Mouse (Mus musculus): ENCODE data around the gene Tap2. TPM values are rescaled to one million over a fixed set of nuclear protein-coding genes. Genes with fewer than 3 reads are reported as not detected.

The Tap2 gene
- polyA plus RNA-seq, 1 experiment = 54.8 TPM

GRCm38 (mm10) chr17:34256501-34256900, 53.2 kb downstream of the Tap2 start:
- TF ChIP-seq CTCF (IDR thresholded peaks at IDR 0.05; ENCODE audit: control insufficient read depth, insufficient read depth, low read length) = no peak
- TF ChIP-seq POLR2A (IDR thresholded peaks at IDR 0.05; ENCODE audit: borderline replicate concordance, control insufficient read depth, low read depth, low read length) = no peak
- H3K4me1 ChIP-seq (ENCODE audit: control insufficient read depth, insufficient read depth, low read length) = no peaks in the 10 kb centered on the region; the same call in 1 of the 2 replicates
- no peak overlapping the region for H3K4me3 ChIP-seq (replicated peaks; ENCODE audit: control insufficient read depth, low read depth, low read length)
- no peak overlapping the region for H3K27ac ChIP-seq (ENCODE audit: control insufficient read depth, insufficient read depth, low read depth, low read length, poor library complexity)
- 70% methylated on average over 5 of the region's 5 CpGs for WGBS

- WGBS = 54% methylated on average over 11 of the region's 11 CpGs
- Histone ChIP-seq H3K4me3 (replicated peaks; ENCODE audit: control insufficient read depth, low read depth, low read length) (no peak within 1 kb of the TSS), H3K27ac (ENCODE audit: control insufficient read depth, insufficient read depth, low read depth, low read length, poor library complexity) (peak within 1 kb of the TSS; percentile 18; the same call in 1 of the 2 replicates), H3K4me1 (ENCODE audit: control insufficient read depth, insufficient read depth, low read length) (no peaks in the 10 kb centered on the region; the same call in 1 of the 2 replicates)
- TF ChIP-seq CTCF (IDR thresholded peaks at IDR 0.05; ENCODE audit: control insufficient read depth, insufficient read depth, low read length) (no peak), POLR2A (IDR thresholded peaks at IDR 0.05; ENCODE audit: borderline replicate concordance, control insufficient read depth, low read depth, low read length) (no peak)
Measured at GRCm38 (mm10) chr17:34257594-34258375, 54.5 kb downstream of the Tap2 start, which contains the start of gene H2-Ab1. TSS of gene H2-Ab1 (plus strand) at chr17:34257689.

- no peak for TF ChIP-seq CTCF (IDR thresholded peaks at IDR 0.05; ENCODE audit: control insufficient read depth, insufficient read depth, low read length)
- TF ChIP-seq POLR2A (IDR thresholded peaks at IDR 0.05; ENCODE audit: borderline replicate concordance, control insufficient read depth, low read depth, low read length) = no peak
- H3K4me3 ChIP-seq (replicated peaks; ENCODE audit: control insufficient read depth, low read depth, low read length) = no peak overlapping the region
- WGBS = 45% methylated on average over 5 of the region's 5 CpGs
- H3K27ac ChIP-seq (ENCODE audit: control insufficient read depth, insufficient read depth, low read depth, low read length, poor library complexity) = no peak overlapping the region
- H3K4me1 ChIP-seq (ENCODE audit: control insufficient read depth, insufficient read depth, low read length) = peaks cover 2% of the 10 kb centered on the region
Measured at GRCm38 (mm10) chr17:34260551-34260950, 57.2 kb downstream of the Tap2 start.

- WGBS = 24% methylated on average over 4 of the region's 4 CpGs
- Histone ChIP-seq H3K4me3 (replicated peaks; ENCODE audit: control insufficient read depth, low read depth, low read length) (no peak overlapping the region), H3K4me1 (ENCODE audit: control insufficient read depth, insufficient read depth, low read length) (peaks cover 2% of the 10 kb centered on the region), H3K27ac (ENCODE audit: control insufficient read depth, insufficient read depth, low read depth, low read length, poor library complexity) (peak overlapping the region; percentile 87)
- TF ChIP-seq POLR2A (IDR thresholded peaks at IDR 0.05; ENCODE audit: borderline replicate concordance, control insufficient read depth, low read depth, low read length) (no peak), CTCF (IDR thresholded peaks at IDR 0.05; ENCODE audit: control insufficient read depth, insufficient read depth, low read length) (no peak)
Measured at GRCm38 (mm10) chr17:34261502-34261901, 58.2 kb downstream of the Tap2 start.

- Histone ChIP-seq H3K4me3 (replicated peaks; ENCODE audit: control insufficient read depth, low read depth, low read length) (peak overlapping the region; percentile 93), H3K4me1 (ENCODE audit: control insufficient read depth, insufficient read depth, low read length) (peaks cover 2% of the 10 kb centered on the region), H3K27ac (ENCODE audit: control insufficient read depth, insufficient read depth, low read depth, low read length, poor library complexity) (peak overlapping the region; percentile 79)
- WGBS = under 1% methylated on average over 8 of the region's 8 CpGs
- no peak for TF ChIP-seq CTCF (IDR thresholded peaks at IDR 0.05; ENCODE audit: control insufficient read depth, insufficient read depth, low read length)
- peak; percentile 48; the same call in 1 of the 2 replicates for TF ChIP-seq POLR2A (IDR thresholded peaks at IDR 0.05; ENCODE audit: borderline replicate concordance, control insufficient read depth, low read depth, low read length)
Measured at GRCm38 (mm10) chr17:34263068-34263467, 59.7 kb downstream of the Tap2 start.

GRCm38 (mm10) chr17:34263811-34264371, 60.6 kb downstream of the Tap2 start:
- H3K27ac ChIP-seq (ENCODE audit: control insufficient read depth, insufficient read depth, low read depth, low read length, poor library complexity) = peak overlapping the region; percentile 6; the same call in 1 of the 2 replicates

GRCm38 (mm10) chr17:34264452-34265351, 61.4 kb downstream of the Tap2 start:
- TF ChIP-seq CTCF (IDR thresholded peaks at IDR 0.05; ENCODE audit: control insufficient read depth, insufficient read depth, low read length) (no peak), POLR2A (IDR thresholded peaks at IDR 0.05; ENCODE audit: borderline replicate concordance, control insufficient read depth, low read depth, low read length) (no peak)

More at GRCm38 (mm10) chr17:34263811-34264371, 60.6 kb downstream of the Tap2 start:
- WGBS = 7% methylated on average over 14 of the region's 14 CpGs
- TF ChIP-seq POLR2A (IDR thresholded peaks at IDR 0.05; ENCODE audit: borderline replicate concordance, control insufficient read depth, low read depth, low read length) (no peak), CTCF (IDR thresholded peaks at IDR 0.05; ENCODE audit: control insufficient read depth, insufficient read depth, low read length) (peak; percentile 31; the same call in 1 of the 2 replicates)
- peak overlapping the region; percentile 93 for H3K4me3 ChIP-seq (replicated peaks; ENCODE audit: control insufficient read depth, low read depth, low read length)
- peaks cover 2% of the 10 kb centered on the region for H3K4me1 ChIP-seq (ENCODE audit: control insufficient read depth, insufficient read depth, low read length)

More at GRCm38 (mm10) chr17:34264452-34265351, 61.4 kb downstream of the Tap2 start:
- Histone ChIP-seq H3K4me1 (ENCODE audit: control insufficient read depth, insufficient read depth, low read length) (peaks cover 2% of the 10 kb centered on the region), H3K4me3 (replicated peaks; ENCODE audit: control insufficient read depth, low read depth, low read length) (peak overlapping the region; percentile 93), H3K27ac (ENCODE audit: control insufficient read depth, insufficient read depth, low read depth, low read length, poor library complexity) (peak overlapping the region; percentile 63)
- WGBS = under 1% methylated on average over 93 of the region's 93 CpGs

Other genes starting within 250 kb of the Tap2 start
- gene Vps52, start 247.7 kb upstream of the Tap2 start, polyA plus RNA-seq (2011; ENCODE audit: insufficient read depth, insufficient read length, low replicate concordance, missing spikeins) = 13.7 and 23.1 TPM in 2 replicates
- 1,108 and 1,335 TPM in 2 replicates for gene Rps18, start 247.5 kb upstream of the Tap2 start, polyA plus RNA-seq (2011; ENCODE audit: insufficient read depth, insufficient read length, low replicate concordance, missing spikeins)
- gene H2-K1, start 203.2 kb upstream of the Tap2 start, polyA plus RNA-seq (2011; ENCODE audit: insufficient read depth, insufficient read length, low replicate concordance, missing spikeins) = 698 and 1,240 TPM in 2 replicates
- 9.0 and 35.7 TPM in 2 replicates for gene Ring1, start 178.8 kb upstream of the Tap2 start, polyA plus RNA-seq (2011; ENCODE audit: insufficient read depth, insufficient read length, low replicate concordance, missing spikeins)
- gene H2-Ke6, start 175.5 kb upstream of the Tap2 start, polyA plus RNA-seq (2011; ENCODE audit: insufficient read depth, insufficient read length, low replicate concordance, missing spikeins) = 120 and 165 TPM in 2 replicates
- 51.4 and 84.6 TPM in 2 replicates for gene Slc39a7, start 171.8 kb upstream of the Tap2 start, polyA plus RNA-seq (2011; ENCODE audit: insufficient read depth, insufficient read length, low replicate concordance, missing spikeins)
- 36.0 and 70.9 TPM in 2 replicates for gene Rxrb, start 171.7 kb upstream of the Tap2 start, polyA plus RNA-seq (2011; ENCODE audit: insufficient read depth, insufficient read length, low replicate concordance, missing spikeins)
- 10.7 and 12.6 TPM in 2 replicates for gene Col11a2, start 164.1 kb upstream of the Tap2 start, polyA plus RNA-seq (2011; ENCODE audit: insufficient read depth, insufficient read length, low replicate concordance, missing spikeins)
- 3.9 and 6.3 TPM in 2 replicates for gene H2-Oa, start 111.2 kb upstream of the Tap2 start, polyA plus RNA-seq (2011; ENCODE audit: insufficient read depth, insufficient read length, low replicate concordance, missing spikeins)
- gene H2-DMa, start 84.0 kb upstream of the Tap2 start, polyA plus RNA-seq (2011; ENCODE audit: insufficient read depth, insufficient read length, low replicate concordance, missing spikeins) = 14.2 and 38.5 TPM in 2 replicates
- 118 and 172 TPM in 2 replicates for gene Brd2, start 80.9 kb upstream of the Tap2 start, polyA plus RNA-seq (2011; ENCODE audit: insufficient read depth, insufficient read length, low replicate concordance, missing spikeins)
- gene H2-DMb2, start 60.2 kb upstream of the Tap2 start, polyA plus RNA-seq (2011; ENCODE audit: insufficient read depth, insufficient read length, low replicate concordance, missing spikeins) = 24.3 and 38.9 TPM in 2 replicates
- 42.1 and 59.8 TPM in 2 replicates for gene H2-DMb1, start 50.5 kb upstream of the Tap2 start, polyA plus RNA-seq (2011; ENCODE audit: insufficient read depth, insufficient read length, low replicate concordance, missing spikeins)
- 34.1 and 55.9 TPM in 2 replicates for gene Tap1, start 16.0 kb upstream of the Tap2 start, polyA plus RNA-seq (2011; ENCODE audit: insufficient read depth, insufficient read length, low replicate concordance, missing spikeins)
- 111 and 156 TPM in 2 replicates for gene Psmb9, start 15.8 kb upstream of the Tap2 start, polyA plus RNA-seq (2011; ENCODE audit: insufficient read depth, insufficient read length, low replicate concordance, missing spikeins)
- 35.3 and 68.8 TPM in 2 replicates for gene Psmb8, start 5.8 kb upstream of the Tap2 start, polyA plus RNA-seq (2011; ENCODE audit: insufficient read depth, insufficient read length, low replicate concordance, missing spikeins)
- gene H2-Ob, start 35.4 kb downstream of the Tap2 start, polyA plus RNA-seq (2011; ENCODE audit: insufficient read depth, insufficient read length, low replicate concordance, missing spikeins) = 30.9 and 72.2 TPM in 2 replicates
- gene H2-Ab1, start 54.2 kb downstream of the Tap2 start, polyA plus RNA-seq (2011; ENCODE audit: insufficient read depth, insufficient read length, low replicate concordance, missing spikeins) = 73.7 and 175 TPM in 2 replicates
- 65.0 and 143 TPM in 2 replicates for gene H2-Aa, start 84.3 kb downstream of the Tap2 start, polyA plus RNA-seq (2011; ENCODE audit: insufficient read depth, insufficient read length, low replicate concordance, missing spikeins)
- 32.6 and 82.7 TPM in 2 replicates for gene H2-Eb1, start 102.3 kb downstream of the Tap2 start, polyA plus RNA-seq (2011; ENCODE audit: insufficient read depth, insufficient read length, low replicate concordance, missing spikeins)
- gene H2-Eb2, start 122.1 kb downstream of the Tap2 start, polyA plus RNA-seq (2011; ENCODE audit: insufficient read depth, insufficient read length, low replicate concordance, missing spikeins) = 0.29 and 0.60 TPM in 2 replicates
- gene Btnl2, start 151.3 kb downstream of the Tap2 start, polyA plus RNA-seq (2011; ENCODE audit: insufficient read depth, insufficient read length, low replicate concordance, missing spikeins) = 1.1 and 1.8 TPM in 2 replicates
- gene Btnl1, start 173.6 kb downstream of the Tap2 start, polyA plus RNA-seq (2011; ENCODE audit: insufficient read depth, insufficient read length, low replicate concordance, missing spikeins) = not detected in 2 replicates
- 0.92 and 3.7 TPM in 2 replicates for gene BC051142, start 195.3 kb downstream of the Tap2 start, polyA plus RNA-seq (2011; ENCODE audit: insufficient read depth, insufficient read length, low replicate concordance, missing spikeins)

Measured in bone marrow, adult 2 months (tissue).